Mouse (Mus musculus): ENCODE data around the gene Cdc27.

DNA sequence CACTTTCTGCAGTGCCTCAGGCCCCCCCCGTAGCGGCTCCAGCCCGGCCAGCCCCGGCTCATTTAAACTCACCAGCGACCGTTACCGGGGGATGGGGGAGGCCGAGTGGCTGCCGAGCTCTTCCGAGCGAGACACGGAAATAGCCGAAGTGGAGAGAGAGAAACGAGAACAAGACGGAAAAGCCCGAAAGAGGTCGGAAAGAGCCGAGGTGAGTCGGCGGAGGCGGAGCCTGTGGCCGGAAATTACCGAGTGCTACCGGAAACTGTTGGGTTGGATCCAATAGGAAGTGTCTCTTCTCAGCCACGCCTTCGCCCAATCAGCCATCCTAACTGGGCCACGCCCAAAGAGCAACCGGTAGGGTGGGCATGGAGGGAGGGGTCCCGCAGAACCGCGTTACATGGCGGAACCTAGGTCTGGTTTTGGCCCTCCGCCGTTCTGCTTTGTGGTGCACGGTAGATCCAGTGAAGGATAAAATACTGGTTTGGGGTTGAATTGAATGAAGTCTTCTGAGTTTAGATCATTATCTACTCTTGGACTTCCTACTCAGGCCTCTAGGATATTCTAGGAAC is at the start of gene Cdc27, which contains the start of gene Myl4:
- TF ChIP-seq CTCF (IDR thresholded peaks at IDR 0.05; ENCODE audit: control insufficient read depth, insufficient read depth, low read length) = no peak
- peak; percentile 65; the same call in 1 of the 2 replicates for TF ChIP-seq POLR2A (IDR thresholded peaks at IDR 0.05; ENCODE audit: borderline replicate concordance, control insufficient read depth, low read depth, low read length)
